Mouse (Mus musculus): ENCODE measurements around the gene Acp5. TPM values are rescaled to one million over a fixed set of nuclear protein-coding genes. Genes with fewer than 3 reads are reported as not detected.

Acp5 gene
- polyA plus RNA-seq, 1 experiment = 23.8 TPM

DNA sequence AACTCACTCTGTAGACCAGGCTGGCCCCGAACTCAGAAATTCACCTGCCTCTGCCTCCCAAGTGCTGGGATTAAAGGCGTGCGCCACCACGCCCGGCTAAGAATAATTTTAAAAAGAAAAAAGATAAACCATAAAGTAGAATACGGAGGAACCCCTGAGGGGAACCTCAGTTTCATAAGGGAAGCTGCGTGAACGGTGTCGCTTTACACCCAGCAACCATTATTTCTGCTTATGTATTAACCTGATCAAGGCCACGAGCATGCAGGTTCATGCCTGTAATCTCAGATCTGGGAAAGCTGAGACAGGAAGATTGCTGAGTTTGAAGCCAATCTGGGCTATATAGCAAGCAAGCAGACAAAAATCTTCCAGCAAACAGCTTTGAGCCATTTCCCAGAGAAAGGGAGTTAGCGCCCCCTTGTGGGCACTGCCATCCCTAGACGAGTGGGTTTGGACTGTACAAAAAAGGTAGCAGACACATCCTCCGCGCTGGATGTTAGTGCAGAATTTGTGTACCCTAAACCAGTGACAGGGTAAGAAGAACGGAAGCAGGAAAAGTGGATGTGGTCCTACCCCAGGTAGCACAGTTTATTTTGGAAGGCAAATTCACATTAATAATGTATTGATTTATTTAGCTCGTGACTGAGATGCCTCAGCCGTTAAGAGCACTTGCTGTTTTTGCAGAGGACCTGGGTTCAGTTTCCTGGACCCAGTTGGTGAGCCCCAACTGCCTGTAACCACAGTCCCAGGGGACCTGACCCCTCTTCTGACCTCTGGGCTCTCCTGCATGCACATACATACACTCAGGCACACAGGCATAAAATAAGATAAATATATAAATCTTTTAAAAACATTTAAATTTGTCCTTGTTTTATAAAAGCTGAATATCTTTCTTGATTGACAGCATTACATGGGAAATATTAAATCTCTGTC, 7.9 kb upstream of the Acp5 start:
- no peaks in the 10 kb centered on the region for H3K36me3 ChIP-seq (replicated peaks; ENCODE audit: low read length)
- H3K9me3 ChIP-seq = peaks cover 18% of the 10 kb centered on the region
- TF ChIP-seq FLI1 (IDR thresholded peaks at IDR 0.05; ENCODE audit: low read length) (no peak), GATA1 (IDR thresholded peaks at IDR 0.05; ENCODE audit: borderline replicate concordance, low read length) (no peak)
- H3K27me3 ChIP-seq (replicated peaks) = peaks cover 7% of the 10 kb centered on the region
- H3K4me3 ChIP-seq (replicated peaks) = no peak overlapping the region
- H3K4me1 ChIP-seq = peaks cover 10% of the 10 kb centered on the region

GRCm38 (mm10) chr9:22139746-22140145, 4.2 kb upstream of the Acp5 start:
- Histone ChIP-seq H3K9me3 (peaks cover 9% of the 10 kb centered on the region; the same call in 1 of the 2 replicates), H3K27me3 (replicated peaks) (peaks cover 9% of the 10 kb centered on the region), H3K4me3 (replicated peaks) (no peak overlapping the region), H3K36me3 (replicated peaks; ENCODE audit: low read length) (no peaks in the 10 kb centered on the region), H3K4me1 (peaks cover 10% of the 10 kb centered on the region)
- TF ChIP-seq GATA1 (IDR thresholded peaks at IDR 0.05; ENCODE audit: borderline replicate concordance, low read length) (no peak), FLI1 (IDR thresholded peaks at IDR 0.05; ENCODE audit: low read length) (no peak)

DNA sequence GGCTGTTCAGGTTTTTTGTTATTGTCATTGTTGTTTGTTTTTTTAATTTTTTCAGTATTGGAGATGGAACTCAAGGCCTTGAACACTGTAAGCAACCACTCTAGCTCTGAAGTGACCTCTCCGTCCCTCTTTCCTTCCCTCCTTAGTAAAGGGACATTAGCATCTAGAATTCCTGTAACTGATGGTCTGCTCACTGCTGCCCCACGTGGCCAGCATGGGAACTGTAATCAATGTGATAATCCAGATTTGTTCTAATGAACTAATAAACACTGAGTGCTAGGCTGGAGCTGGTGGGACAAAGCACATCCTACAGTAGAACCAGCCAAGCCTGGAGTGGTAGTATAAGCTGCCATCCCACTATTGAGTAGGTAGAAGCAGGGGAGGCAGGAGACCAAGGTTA, 3.0 kb upstream of the Acp5 start:
- H3K4me1 ChIP-seq = peaks cover 7% of the 10 kb centered on the region
- no peak overlapping the region for H3K4me3 ChIP-seq (replicated peaks)
- H3K36me3 ChIP-seq (replicated peaks; ENCODE audit: low read length) = no peaks in the 10 kb centered on the region
- H3K9me3 ChIP-seq = peaks cover 9% of the 10 kb centered on the region; the same call in 1 of the 2 replicates
- TF ChIP-seq GATA1 (IDR thresholded peaks at IDR 0.05; ENCODE audit: borderline replicate concordance, low read length) (no peak), FLI1 (IDR thresholded peaks at IDR 0.05; ENCODE audit: low read length) (no peak)
- H3K27me3 ChIP-seq (replicated peaks) = peaks cover 9% of the 10 kb centered on the region

DNA sequence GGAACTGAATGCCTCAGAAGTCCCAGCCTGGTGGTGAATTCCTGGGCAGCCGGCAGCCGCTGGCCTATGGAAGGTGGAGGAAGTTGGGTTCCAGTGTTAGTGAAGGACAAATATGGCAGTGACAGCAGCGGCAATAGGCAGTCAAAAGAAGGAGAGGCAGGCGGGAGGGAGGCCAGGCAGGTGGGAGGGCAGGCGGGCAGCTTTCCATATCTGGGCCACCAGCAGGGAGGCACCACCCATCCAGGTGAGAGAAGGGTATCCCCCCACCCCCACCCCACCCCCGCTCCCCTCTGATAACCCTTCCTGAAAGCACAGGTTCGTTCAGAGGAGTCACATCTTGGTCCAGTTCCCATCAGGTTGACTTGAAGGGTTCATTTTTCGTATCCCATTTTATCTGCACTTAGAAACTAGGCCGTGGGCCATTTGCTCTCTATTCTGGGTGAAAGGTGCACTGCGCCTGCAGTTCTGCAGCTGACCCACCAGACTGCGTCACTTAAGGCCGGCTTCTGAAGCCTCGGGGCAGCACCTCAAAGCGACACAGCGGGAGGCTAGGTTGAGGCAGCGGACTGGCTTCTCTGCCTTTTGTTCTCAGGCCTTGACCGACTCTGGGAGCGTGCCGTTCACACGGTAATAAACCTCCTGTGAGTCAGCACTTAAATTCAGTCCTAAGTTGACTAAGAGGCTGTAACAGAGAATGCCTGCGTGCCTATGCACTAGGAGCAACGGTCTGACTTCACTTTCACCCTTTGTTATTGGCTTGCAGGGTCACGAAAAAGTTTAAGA, 1.4 kb upstream of the Acp5 start:
- Histone ChIP-seq H3K27me3 (replicated peaks) (peaks cover 14% of the 10 kb centered on the region), H3K4me1 (peaks cover 4% of the 10 kb centered on the region), H3K4me3 (replicated peaks) (no peak overlapping the region), H3K9me3 (peaks cover 12% of the 10 kb centered on the region), H3K36me3 (replicated peaks; ENCODE audit: low read length) (no peaks in the 10 kb centered on the region)
- TF ChIP-seq GATA1 (IDR thresholded peaks at IDR 0.05; ENCODE audit: borderline replicate concordance, low read length) (no peak), FLI1 (IDR thresholded peaks at IDR 0.05; ENCODE audit: low read length) (no peak)

- Histone ChIP-seq H3K27me3 (replicated peaks) (peaks cover 29% of the 10 kb centered on the region), H3K36me3 (replicated peaks; ENCODE audit: low read length) (no peaks in the 10 kb centered on the region), H3K4me1 (peaks cover 15% of the 10 kb centered on the region), H3K4me3 (replicated peaks) (no peak overlapping the region), H3K9me3 (peaks cover 12% of the 10 kb centered on the region)
- TF ChIP-seq FLI1 (IDR thresholded peaks at IDR 0.05; ENCODE audit: low read length) = no peak
- TF ChIP-seq GATA1 (IDR thresholded peaks at IDR 0.05; ENCODE audit: borderline replicate concordance, low read length) = no peak
These were observed 395 bp downstream of the Acp5 start for GRCm38 (mm10) chr9:22134988-22135643.

DNA sequence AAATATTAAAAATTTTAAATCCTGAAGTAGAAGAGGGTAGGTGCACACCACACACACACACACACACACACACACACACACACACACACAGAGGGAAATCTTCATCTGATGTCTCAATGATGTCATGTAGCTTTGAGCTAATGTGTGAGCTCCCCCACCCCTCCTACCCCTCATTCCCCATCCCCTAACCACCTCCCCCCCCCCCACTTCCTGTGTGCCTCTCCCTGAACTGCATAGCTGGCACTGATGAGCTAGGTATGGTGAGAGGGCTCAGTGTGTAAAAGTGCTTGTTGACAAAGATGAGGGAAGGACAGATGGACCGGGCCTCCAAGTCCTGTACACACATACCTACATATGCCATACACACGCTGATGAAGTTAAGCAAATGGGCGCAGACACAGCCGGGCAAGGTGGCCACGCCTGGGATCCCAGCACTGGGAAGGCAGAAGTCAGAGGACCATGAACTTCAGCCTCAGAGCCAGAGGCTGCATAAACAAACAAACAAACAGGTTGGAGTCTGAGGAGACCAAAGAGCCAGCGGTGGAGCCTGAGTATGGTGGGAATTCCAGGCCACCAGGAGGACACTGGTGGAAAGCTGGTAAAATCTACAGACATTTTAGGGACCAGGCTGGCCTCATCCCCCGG, 1.1 kb downstream of the Acp5 start:
- Histone ChIP-seq H3K4me3 (replicated peaks) (no peak overlapping the region), H3K4me1 (peaks cover 15% of the 10 kb centered on the region), H3K36me3 (replicated peaks; ENCODE audit: low read length) (no peaks in the 10 kb centered on the region)

DNA sequence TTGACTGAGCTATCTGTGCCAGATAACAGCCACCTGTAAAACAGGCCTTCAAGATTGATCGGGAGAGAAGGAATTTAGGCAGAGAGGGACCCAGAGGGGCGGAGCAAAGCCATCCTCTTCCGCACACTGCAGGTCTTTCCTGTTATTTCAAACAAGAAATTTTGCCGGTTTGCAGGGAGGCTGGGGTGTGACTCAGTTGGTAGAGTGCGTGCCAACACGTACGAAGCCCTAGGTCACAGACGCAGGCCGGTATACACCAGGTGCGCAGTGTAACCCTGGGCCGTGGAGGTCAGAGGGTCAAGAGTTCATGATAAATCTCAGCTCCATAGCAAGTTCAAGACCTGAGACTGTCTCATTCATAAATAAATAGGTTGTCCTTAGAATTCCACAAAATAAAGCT, 3.3 kb downstream of the Acp5 start:
- peaks cover 3% of the 10 kb centered on the region for H3K9me3 ChIP-seq
- TF ChIP-seq GATA1 (IDR thresholded peaks at IDR 0.05; ENCODE audit: borderline replicate concordance, low read length) (no peak), FLI1 (IDR thresholded peaks at IDR 0.05; ENCODE audit: low read length) (no peak)
- H3K4me1 ChIP-seq = peaks cover 15% of the 10 kb centered on the region
- no peaks in the 10 kb centered on the region for H3K36me3 ChIP-seq (replicated peaks; ENCODE audit: low read length)
- no peak overlapping the region for H3K4me3 ChIP-seq (replicated peaks)
- peaks cover 49% of the 10 kb centered on the region for H3K27me3 ChIP-seq (replicated peaks)

More for the DNA sequence above, 1.1 kb downstream of the Acp5 start:
- TF ChIP-seq GATA1 (IDR thresholded peaks at IDR 0.05; ENCODE audit: borderline replicate concordance, low read length) (no peak), FLI1 (IDR thresholded peaks at IDR 0.05; ENCODE audit: low read length) (no peak)
- H3K27me3 ChIP-seq (replicated peaks) = peaks cover 33% of the 10 kb centered on the region
- H3K9me3 ChIP-seq = peaks cover 7% of the 10 kb centered on the region

DNA sequence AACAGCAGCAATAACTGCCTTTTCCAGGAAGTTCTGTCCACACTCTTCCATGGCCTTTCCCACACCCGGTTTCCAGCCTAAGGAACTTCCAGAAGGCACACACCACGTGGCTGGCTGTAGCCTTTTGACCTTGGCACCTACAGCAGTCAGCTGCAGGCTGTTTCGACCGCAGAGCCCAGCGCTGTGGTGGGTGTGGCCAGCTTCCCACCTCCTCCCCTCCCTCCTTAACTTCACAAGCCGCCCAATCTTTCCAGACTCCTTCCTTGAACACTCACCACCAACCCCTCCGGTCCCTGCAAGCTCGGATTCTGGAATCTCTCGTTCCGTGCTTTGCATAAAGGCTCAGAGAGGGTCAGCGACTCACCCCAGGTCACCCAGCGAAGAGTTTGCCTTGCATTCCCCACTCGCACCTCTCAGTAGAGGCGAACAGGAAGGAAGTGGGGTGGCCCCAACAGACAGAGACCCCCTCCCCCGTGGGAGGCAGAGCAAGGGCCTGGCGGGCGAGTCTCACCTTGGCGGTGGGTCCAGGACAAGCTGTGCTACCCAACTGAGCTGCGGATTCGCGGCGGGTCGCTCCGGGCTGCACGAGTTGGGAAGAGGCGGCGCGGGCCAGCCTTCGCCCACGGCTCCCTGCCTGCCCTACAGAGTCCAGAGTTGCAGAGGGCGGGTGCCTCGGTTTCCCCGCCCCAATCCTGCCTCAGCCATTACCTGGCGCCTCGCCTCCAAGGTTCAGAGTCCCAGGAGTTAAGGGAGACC, 4.1 kb downstream of the Acp5 start:
- Histone ChIP-seq H3K27me3 (replicated peaks) (peaks cover 52% of the 10 kb centered on the region), H3K4me1 (peaks cover 15% of the 10 kb centered on the region), H3K4me3 (replicated peaks) (peak overlapping the region; percentile 88), H3K9me3 (peaks cover 3% of the 10 kb centered on the region), H3K36me3 (replicated peaks; ENCODE audit: low read length) (no peaks in the 10 kb centered on the region)
- no peak for TF ChIP-seq GATA1 (IDR thresholded peaks at IDR 0.05; ENCODE audit: borderline replicate concordance, low read length)
- TF ChIP-seq FLI1 (IDR thresholded peaks at IDR 0.05; ENCODE audit: low read length) = no peak
